Mouse (Mus musculus): ENCODE measurements around the gene Polr2b.

The Polr2b gene

GRCm38 (mm10) chr5:77366313-77366712 is 56.4 kb downstream of the Polr2b start:
- no peak for DNase-seq

DNA sequence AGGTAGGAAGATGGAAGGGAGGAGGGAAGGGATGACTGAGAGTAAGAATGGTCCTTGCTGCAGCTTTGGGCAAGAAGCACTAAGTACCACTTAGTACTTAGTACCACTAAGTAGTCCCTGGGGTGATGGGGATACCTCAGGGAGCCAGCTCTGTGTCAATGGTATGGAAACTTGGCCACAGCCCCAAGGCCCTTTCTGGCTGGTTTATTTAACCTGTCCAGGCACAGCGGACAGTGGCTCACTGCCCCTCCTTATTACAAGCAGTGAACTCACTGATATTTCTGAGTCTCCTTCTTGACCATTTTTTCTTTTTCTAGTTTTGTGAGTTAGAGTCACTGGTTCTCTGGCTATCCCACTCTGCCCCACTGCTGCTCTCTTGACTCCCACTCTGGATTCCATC is 57.2 kb downstream of the Polr2b start:
- DNase-seq: no peak

DNA sequence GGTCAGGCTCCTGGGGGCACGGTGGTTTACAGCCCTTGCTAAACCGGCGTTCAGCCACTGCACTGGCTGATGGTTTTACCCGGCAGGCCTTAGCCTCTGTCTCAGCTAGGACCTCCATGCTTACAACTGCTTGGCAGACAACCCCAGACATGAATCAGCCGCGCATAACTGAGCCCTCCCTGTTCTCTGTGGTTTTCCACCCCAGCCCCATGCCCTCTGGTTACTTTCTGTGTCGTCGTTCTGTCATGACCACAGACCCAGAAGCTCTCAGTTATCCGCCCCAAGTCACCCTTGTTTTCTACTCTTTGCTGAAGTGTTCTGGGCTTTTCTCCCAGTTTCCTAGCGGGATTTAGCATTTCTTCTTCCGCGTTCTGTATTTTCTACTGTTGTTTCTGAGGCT is 57.7 kb downstream of the Polr2b start:
- no peak for DNase-seq

DNA sequence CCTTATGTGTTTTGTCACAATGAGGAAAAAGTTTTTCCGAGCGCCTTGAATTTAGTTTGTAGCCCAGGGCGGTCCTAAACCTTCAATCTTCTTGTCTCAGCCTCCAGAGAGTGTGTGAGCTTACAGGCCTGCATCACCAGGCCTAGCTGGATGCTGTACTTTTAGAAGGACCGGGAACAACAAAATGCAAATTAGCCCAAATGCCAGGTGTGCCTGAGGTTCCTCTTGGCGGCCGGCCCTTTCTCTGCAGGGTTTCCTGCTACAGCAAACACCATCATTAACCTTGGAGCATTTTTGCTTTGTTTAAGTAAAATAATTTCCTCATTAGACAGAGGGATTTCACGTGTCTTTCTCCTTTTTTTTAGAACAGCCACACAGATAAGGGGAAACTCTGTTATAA is 58.2 kb downstream of the Polr2b start:
- no peak for DNase-seq

DNA sequence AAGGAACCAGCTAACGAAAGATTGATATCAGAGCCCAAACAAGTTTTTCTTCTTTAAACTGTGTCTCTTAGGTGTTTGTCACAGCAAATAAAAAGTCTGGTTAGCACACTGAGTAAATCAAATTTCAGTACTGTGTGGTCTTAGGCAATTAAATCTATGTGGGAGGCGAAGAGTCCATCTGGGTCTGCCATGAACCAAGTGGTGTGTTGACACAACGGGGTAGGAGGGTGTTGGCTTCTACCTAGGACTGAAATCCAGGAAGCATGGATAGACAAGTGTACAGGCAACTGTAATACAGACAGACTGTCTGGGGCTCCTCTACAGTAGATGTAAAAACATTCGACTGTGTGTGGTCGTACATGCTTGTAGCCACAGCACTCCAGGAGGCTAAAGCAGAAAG is 59.4 kb downstream of the Polr2b start:
- no peak for DNase-seq

DNA sequence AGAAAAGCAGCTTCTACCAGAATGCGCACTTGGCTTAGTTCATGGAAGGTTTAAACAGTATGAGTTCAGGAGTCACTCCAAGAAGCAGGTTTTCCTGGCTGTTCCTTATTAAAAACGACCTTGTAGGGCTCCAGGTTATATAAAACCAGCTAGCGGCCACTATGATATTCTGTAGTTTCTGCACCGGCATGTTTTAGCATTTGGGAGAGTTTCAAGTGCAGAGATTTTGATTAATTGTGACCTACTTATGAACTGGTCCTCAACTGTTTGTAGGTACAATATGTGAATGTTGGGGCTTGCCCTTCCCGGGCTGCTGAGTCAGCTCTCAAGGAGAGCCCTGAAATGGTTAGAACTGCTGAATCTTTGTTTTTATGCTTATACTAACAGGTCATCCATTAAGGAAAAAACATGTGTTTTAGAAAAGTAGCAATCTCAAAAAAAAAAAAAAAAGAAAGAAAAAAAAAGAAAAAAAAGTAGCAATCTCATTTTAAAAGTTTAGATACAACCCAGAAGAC is 60.5 kb downstream of the Polr2b start:
- DNase-seq: no peak

DNA sequence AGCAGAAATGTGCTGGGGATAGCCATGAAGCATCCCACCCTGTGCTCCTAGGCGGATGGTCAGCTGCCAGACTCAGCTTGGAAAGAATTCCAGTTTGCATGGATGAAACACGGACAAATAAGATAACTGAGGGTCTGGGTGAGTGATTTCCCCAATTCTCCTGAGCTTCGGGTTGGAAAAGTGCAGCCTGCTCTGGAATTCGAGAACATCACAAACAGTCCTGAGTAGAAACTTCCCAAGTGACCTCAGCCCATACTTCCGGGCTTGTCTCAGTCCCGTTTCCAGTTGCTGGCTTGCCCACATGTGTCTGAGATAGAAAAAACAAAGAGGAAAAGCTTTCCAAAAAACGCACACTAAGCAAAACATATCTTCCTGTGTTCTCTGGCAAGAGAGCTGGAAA is 62.3 kb downstream of the Polr2b start:
- no peak for DNase-seq

GRCm38 (mm10) chr5:77372778-77373177 is 62.8 kb downstream of the Polr2b start:
- DNase-seq: peak; percentile 30

DNA sequence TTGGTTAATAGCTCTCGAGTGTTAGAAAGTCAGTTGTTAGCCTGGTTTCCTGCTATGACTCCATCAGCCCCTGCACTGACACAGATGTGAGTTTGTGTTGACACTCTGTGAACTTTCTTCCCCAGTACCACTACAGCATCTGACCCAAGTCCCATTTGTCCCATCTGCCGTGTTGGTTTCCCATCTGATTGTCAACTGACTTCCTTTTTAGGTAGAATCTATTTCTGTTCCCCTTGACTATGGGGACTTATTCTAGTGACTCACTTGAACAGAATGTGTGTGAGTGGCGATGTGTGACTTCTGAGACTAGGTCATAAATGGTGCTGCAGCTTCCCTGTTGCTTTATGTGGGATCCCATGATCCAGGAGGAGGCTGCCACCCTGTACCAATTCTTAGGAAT is 65.0 kb downstream of the Polr2b start:
- no peak for DNase-seq

DNA sequence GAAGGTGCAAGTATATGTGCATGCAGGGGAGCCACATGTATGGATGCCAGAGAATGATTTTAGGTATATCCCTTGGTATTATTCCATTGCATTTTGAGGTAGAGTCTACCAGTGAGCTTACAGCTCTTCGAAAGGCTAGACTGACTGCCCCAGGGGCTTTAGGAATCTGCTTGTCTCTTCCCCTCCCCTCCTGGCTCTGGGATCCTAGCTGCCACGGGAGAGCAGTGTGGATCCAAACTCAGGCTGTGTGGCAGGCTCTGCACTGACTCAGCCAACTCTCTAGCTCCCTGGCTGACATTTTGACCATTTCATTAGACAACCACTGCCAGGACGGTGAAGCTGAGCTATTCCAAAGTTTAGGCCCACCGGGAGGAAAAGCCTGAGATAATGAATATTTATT is 65.6 kb downstream of the Polr2b start:
- no peak for DNase-seq

DNA sequence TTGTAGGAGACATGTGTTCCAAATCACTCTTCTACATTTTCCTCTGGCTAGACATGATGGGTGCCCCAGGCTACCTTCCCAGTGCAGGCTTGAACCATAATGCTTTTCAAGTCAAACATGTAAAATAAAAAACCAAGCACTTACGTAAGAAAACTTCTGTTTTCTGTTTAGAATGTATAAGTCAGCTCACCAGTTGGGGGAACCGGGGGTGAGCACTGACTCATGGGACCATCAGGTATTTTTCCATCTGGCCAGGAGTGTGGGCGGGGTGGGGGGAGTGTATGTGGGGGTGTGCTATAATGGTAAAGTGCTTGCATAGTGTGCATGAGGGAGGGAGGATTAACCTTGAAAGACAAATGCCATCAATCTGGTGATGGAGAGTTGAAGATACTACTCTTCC is 68.1 kb downstream of the Polr2b start:
- no peak for DNase-seq

DNA sequence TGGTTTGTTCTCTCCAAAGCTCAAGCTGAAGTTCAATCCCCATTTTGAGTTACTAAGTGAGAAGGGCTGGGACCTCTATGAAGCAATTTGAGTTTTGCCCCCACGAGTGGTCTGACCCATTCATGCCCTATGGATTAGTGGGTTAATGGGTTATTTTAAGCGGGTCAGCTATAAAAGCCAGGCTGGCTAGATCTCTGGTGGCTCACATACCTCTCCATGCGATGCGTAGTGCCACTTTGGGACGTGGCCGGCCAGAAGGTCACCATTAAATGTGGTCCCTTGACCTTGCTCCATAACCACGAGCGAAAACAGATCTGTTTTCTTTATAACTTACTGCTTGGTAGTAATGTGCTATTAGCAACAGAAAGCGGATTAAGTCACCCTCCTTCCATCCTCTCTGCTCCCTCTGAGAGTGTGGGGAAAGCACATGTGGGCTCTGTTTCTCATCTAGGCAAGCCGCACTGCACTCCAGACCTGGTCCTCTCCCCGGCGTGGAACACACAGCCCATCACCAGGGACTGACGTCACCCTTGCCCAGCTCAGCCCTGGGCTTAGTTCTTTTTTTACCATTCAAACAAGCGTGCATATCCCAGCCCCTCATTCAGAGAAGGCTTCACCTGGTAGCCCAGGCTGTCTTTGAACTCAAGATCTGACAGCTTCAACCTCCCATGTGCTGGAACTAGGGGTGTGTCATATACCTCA is 69.6 kb downstream of the Polr2b start:
- DNase-seq: no peak

DNA sequence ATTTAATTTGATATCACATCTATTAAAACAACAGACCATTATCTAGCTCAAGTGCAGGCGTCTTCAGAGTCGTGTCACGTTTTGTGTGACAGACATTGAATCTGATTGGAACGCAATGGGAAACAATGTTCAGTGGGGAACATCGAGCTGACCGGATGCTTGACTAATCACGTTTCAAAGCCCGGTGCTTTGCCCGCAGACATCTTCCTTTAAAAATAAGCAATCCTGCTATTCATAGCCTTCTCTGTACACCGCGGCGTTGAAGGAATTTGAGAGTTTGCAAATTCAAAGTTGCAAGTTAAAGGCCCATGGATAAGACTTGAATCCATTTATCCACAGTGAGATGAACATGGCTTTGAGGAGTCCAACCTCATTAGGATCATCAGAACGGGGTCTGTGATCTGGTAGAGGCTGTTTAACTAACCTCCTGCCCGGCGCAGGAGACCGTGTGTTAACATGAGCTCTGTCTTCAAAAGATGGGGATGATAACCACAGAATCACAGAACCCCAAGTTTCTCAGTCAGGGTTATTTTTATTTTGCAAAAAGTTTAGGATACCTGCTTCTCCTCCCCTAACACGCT is 70.5 kb downstream of the Polr2b start:
- DNase-seq: no peak

DNA sequence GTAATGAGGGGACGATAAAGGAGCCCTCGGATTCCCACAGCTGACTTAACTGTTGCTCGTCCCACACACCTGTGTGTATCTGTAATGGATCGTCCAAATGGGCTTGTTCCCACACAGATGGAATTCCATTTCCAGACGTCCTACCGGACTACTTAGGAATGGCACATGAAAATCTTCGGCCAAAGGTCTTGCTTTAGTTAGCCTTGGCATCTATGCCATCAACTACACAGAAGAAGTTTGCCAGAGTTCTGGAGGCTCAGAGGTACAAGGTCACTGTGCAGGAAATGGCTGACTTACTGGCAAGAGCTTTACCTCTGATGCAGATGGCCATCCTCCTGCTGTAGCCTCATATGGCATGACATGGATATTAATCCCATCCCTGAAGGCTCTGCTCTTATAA is 71.3 kb downstream of the Polr2b start:
- DNase-seq: no peak

- DNase-seq: no peak
These were observed 71.7 kb downstream of the Polr2b start for GRCm38 (mm10) chr5:77381686-77382085.

DNA sequence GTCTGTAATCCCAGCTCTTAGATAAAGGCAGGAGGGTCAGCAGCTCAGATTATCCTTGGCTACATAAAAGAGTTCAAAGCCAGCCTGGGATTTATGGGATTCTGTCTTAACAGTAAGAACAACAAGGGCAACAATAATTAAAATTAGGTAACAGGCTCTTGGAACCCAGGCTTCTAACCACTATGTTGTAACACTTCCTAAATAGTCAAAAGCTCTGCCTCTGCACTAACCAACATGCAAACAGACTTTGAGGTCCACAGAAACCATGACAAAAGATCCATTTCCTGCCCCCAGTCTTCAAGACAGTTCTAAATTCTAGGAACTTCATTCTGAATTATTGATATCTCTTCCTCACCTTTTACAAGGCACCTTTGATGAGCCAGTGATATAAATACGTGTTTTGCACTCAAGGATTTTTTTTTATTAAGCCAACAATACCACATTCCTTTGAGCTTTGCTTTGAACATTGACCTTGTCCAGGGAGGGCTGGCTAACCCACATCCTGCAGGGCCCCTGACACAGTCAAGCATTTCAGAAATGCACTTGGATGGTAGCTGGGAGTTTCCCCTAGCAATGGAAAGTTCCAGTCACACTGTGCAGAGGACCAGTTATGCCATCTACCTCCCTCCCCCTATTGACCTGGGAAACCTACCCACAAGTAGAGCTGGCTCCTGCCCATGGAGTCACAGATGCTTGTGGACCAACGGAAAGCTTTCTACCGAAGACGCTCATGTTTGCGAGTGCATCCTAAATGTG is 74.0 kb downstream of the Polr2b start:
- DNase-seq: no peak

DNA sequence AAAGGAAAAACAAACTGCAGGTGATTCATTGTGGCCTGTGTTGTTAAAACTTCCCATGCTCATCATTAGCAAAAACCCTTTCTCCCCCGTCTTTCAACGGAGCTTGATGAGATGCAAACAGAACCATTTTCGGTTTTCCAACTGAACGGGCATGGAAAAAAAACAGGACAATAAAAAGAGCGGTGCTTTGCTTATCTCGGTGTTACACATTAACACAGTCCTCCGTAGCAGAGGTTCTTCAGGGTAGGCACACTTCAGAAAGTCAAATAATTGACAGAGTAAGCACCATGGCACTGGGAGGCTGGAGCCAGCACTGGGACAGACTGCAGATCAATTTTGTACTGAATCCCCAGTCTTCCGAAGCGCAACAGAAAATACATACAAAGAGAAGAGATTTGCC is 74.8 kb downstream of the Polr2b start:
- no peak for DNase-seq

DNA sequence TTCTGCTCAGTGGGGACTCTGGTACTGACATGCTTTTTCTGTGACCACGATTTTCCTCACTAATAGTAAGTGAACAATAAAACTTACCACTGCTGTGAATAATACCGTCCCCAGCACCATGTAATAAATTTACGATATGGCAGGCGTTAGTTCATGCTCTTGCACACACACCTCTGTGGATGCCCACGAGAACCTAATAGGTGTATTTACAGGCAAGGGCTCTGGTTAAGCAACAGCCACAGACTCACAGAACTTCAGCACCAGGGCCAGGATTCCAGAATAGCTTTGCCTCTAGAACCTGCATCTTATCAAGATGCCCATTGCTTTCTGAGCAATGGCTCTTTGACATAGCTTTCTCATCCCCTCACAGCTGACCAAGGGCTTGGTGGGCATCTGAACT is 75.3 kb downstream of the Polr2b start:
- no peak for DNase-seq

GRCm38 (mm10) chr5:77385900-77386595 is 76.1 kb downstream of the Polr2b start:
- DNase-seq: no peak

DNA sequence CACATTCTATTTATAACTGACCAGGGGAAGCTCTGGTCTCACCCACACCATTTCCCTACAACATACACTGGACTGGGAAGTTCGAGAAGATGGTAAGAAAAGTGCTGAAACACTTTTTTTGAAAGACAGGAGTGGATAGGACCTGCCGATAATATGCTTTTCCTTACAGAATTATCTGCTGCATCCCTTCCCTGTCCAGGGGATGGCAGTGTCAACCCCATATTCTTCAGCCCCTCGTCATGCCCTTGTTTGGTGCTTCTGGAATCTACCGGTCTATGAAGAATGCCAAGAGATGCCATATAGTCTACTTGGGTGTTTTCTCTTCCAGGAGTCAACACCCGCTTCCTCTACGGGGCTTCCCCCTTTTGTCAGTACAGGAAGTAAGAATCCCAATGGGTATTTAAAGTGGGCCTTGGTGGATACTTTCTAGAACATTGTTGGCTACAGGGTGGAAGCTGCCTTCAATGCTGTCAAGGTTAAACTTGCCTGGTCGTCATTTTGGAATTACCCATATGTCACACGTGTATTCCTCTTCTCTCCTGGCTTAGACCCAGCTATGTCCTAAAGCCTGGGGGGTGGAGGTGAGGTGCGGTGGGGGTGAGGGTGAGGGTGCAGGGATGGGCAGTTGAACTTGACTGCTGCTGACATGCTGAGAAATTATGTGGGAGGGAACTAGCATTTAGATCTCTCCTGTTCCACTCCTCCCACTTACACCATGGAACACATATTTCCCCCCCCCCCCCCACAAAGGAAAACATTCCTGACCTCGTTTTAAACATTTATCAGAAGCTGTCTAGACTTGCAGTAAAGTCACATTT is 76.9 kb downstream of the Polr2b start:
- no peak for DNase-seq

DNA sequence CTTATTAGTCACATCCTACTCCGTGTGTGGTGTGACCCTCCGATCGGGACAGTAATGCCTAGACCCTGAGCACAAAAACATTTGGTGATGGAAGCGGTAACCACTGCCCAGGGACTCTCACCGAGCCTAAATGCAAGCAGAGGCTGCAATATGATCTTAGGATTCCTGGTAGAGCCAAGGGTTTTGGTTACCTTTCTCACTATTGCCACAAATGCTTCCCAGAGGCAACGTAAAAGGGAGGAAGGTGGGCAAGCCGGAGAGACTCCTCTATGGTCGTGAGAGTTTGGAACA is 77.4 kb downstream of the Polr2b start:
- no peak for DNase-seq

- no peak for DNase-seq
These were observed 78.4 kb downstream of the Polr2b start for GRCm38 (mm10) chr5:77388359-77388758.

DNA sequence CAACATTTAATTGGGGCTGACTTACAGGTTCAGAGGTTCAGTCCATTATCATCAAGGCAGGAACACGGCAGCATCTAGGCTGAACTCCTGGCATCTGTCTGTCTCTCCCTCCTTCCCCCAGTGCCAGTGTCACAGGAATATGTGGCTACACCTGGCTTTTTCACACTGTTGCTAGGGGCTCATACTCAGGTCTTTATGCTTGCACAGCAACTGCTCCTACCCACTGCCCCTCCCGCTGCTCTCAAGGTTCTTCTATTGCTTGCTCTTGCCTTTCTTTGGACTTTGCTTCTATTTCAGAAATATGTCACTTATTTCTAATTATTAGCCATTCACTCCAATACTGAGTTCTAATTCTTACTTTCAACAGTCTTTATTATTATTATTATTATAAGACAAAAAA is 80.3 kb downstream of the Polr2b start:
- DNase-seq: no peak

Measured in thymus, postnatal 25 days (tissue).